Mouse (Mus musculus) lung, adult 2 months (tissue): ENCODE data around the gene Dhrs7b.

Source experiments
- CTCF ChIP-seq: fragments of 200-500 bp; IDR thresholded peaks from 2 replicates; pipeline ENCODE4 v1.5.1; 2011; ENCODE audit warnings: mild to moderate bottlenecking, low read length, control low read depth; ENCODE audit not compliant: insufficient read depth
- POLR2A ChIP-seq: fragments of 200-500 bp; IDR thresholded peaks from 2 replicates; pipeline ENCODE4 v1.6.1; 2011; ENCODE audit warnings: low read depth, mild to moderate bottlenecking, control low read depth, low read length, borderline replicate concordance; ENCODE audit errors: extremely low read depth

DNA sequence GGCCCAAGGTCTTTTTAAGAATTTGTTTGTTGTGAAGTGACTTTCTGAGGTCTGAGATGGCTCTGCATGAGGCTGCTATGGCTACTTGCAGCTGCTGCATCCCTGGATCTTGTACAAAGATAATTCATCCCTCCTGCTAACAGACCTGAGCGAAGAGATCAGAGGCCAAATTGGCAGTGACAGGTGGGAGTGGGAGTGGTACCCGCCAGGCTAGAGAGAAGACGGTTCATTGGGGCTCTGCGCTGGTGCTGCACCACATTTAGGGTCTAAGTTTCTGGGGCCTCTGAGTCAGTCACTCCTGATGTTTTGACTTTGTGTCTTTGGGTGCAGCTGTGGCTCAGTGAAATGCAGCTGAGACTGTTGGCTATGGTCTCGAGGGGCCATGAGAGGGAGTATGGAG, 13.0 kb downstream of the Dhrs7b start:
- no peak for TF ChIP-seq POLR2A
- no peak for TF ChIP-seq CTCF
